ENCODE assay signal across 8 mouse cellular contexts in the genomic region with DNA sequence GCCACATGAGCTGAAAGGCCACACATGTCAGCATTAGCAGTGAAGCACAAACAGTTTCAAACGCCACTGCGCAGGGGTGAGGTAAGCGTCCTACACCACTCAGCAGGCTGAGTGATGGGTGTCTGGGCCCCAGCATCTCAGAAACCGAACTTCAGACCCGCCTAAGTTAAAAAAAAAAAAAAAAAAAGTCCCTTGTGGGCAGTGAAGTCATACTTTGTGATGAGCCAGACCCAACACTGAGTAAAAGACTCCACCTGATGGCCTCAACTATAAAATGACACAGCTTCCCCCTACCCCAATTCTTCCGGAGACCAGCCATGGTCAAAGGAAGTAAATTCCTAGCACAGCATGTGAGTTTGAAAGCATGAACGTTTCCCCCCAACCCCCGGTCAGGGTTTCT. TPM values are rescaled to one million over a fixed set of nuclear protein-coding genes. Genes with fewer than 3 reads are reported as not detected.
A peak's percentile ranks its signal among the peaks of the same experiment; 100 is the strongest.
DNase-seq lines count a peak whose midpoint lies in the region; ATAC-seq lines count a peak whose summit lies in the region.

No protein-coding gene starts in this region.

- H3K9me3 ChIP-seq in liver, embryonic 11.5 days (ENCODE audit: control insufficient read depth, low read length): no peaks in the 10 kb centered on the region
- H3K9me3 ChIP-seq in embryonic facial prominence, embryonic 14.5 days (ENCODE audit: control insufficient read depth, low read length): no peaks in the 10 kb centered on the region
- H3K9me3 ChIP-seq in limb, embryonic 11.5 days (ENCODE audit: control insufficient read depth, low read length): no peaks in the 10 kb centered on the region
- no peaks in the 10 kb centered on the region for H3K9me3 ChIP-seq in neural tube, embryonic 15.5 days (replicated peaks)

- H3K4me3 ChIP-seq in liver, embryonic 11.5 days (ENCODE audit: low read depth, low read length): peak overlapping the region; percentile 79
- peak overlapping the region; percentile 72 for H3K4me3 ChIP-seq in embryonic facial prominence, embryonic 14.5 days (ENCODE audit: low read depth, low read length)
- H3K4me3 ChIP-seq in limb, embryonic 11.5 days (ENCODE audit: low read depth, low read length): peak overlapping the region; percentile 76; the same call in 1 of the 2 replicates
- peak overlapping the region; percentile 84 for H3K4me3 ChIP-seq in neural tube, embryonic 15.5 days (replicated peaks)

- H3K36me3 ChIP-seq in liver, embryonic 11.5 days (ENCODE audit: control insufficient read depth, insufficient read depth, low read length): peaks cover 41% of the 10 kb centered on the region
- H3K36me3 ChIP-seq in embryonic facial prominence, embryonic 14.5 days (ENCODE audit: control insufficient read depth, insufficient read depth, low read length): peaks cover 51% of the 10 kb centered on the region
- H3K36me3 ChIP-seq in limb, embryonic 11.5 days (ENCODE audit: control insufficient read depth, insufficient read depth, low read length): peaks cover 22% of the 10 kb centered on the region
- H3K36me3 ChIP-seq in neural tube, embryonic 15.5 days: peaks cover 43% of the 10 kb centered on the region

- peak overlapping the region; percentile 78 for H3K27ac ChIP-seq in liver, embryonic 11.5 days (ENCODE audit: low read depth, low read length)
- no peak overlapping the region for H3K27ac ChIP-seq in embryonic facial prominence, embryonic 14.5 days (replicated peaks; ENCODE audit: low read depth, low read length)
- H3K27ac ChIP-seq in limb, embryonic 11.5 days (replicated peaks; ENCODE audit: low read depth, low read length): no peak overlapping the region
- no peak overlapping the region for H3K27ac ChIP-seq in neural tube, embryonic 15.5 days (replicated peaks)

- peak overlapping the region; percentile 67 for H3K4me2 ChIP-seq in liver, embryonic 11.5 days
- peak overlapping the region; percentile 92 for H3K4me2 ChIP-seq in embryonic facial prominence, embryonic 14.5 days (ENCODE audit: low read depth, low read length)
- H3K4me2 ChIP-seq in limb, embryonic 11.5 days (ENCODE audit: low read depth, severe bottlenecking): peak overlapping the region; percentile 94
- peak overlapping the region; percentile 83 for H3K4me2 ChIP-seq in neural tube, embryonic 15.5 days

- peaks cover 42% of the 10 kb centered on the region for H3K4me1 ChIP-seq in liver, embryonic 11.5 days (replicated peaks; ENCODE audit: control insufficient read depth, insufficient read depth, low read length)
- peaks cover 21% of the 10 kb centered on the region for H3K4me1 ChIP-seq in embryonic facial prominence, embryonic 14.5 days (ENCODE audit: control insufficient read depth, insufficient read depth, low read length)
- H3K4me1 ChIP-seq in limb, embryonic 11.5 days (ENCODE audit: control insufficient read depth, insufficient read depth, low read length): peaks cover 16% of the 10 kb centered on the region
- peaks cover 46% of the 10 kb centered on the region for H3K4me1 ChIP-seq in neural tube, embryonic 15.5 days

- H3K27me3 ChIP-seq in liver, embryonic 11.5 days (replicated peaks; ENCODE audit: control insufficient read depth, insufficient read depth, low read length): no peaks in the 10 kb centered on the region
- H3K27me3 ChIP-seq in embryonic facial prominence, embryonic 14.5 days (replicated peaks; ENCODE audit: control insufficient read depth, insufficient read depth, low read length): no peaks in the 10 kb centered on the region
- H3K27me3 ChIP-seq in limb, embryonic 11.5 days (ENCODE audit: control insufficient read depth, insufficient read depth, low read length): no peaks in the 10 kb centered on the region
- H3K27me3 ChIP-seq in neural tube, embryonic 15.5 days (replicated peaks): no peaks in the 10 kb centered on the region

- ATAC-seq in liver, embryonic 11.5 days (replicated peaks; ENCODE audit: low FRiP score): no peak
- ATAC-seq in embryonic facial prominence, embryonic 14.5 days (ENCODE audit: low read depth): no peak
- ATAC-seq in limb, embryonic 11.5 days (ENCODE audit: insufficient number of reproducible peaks, low FRiP score, low TSS enrichment, low read depth): no peak
- no peak for ATAC-seq in neural tube, embryonic 15.5 days (ENCODE audit: low FRiP score)

- no peak for DNase-seq in liver, embryonic 11.5 days (ENCODE audit: low spot score)
- DNase-seq in liver: no peak
- DNase-seq in embryonic facial prominence, embryonic 14.5 days (ENCODE audit: low spot score): no peak
- no peak for DNase-seq in limb, embryonic 11.5 days (ENCODE audit: low spot score)
- no peak for DNase-seq in thymus, postnatal 36 days
- no peak for DNase-seq in embryo, embryonic 11 days
- no peak for DNase-seq in thymus, postnatal 25 days

- H3K9ac ChIP-seq in liver, embryonic 11.5 days (ENCODE audit: low read depth, low read length): peak overlapping the region; percentile 94
- peak overlapping the region; percentile 90 for H3K9ac ChIP-seq in embryonic facial prominence, embryonic 14.5 days (ENCODE audit: low read depth, low read length)
- no peak overlapping the region for H3K9ac ChIP-seq in limb, embryonic 11.5 days (ENCODE audit: low read length)
- peak overlapping the region; percentile 88; the same call in 1 of the 2 replicates for H3K9ac ChIP-seq in neural tube, embryonic 15.5 days (replicated peaks)

- WGBS in liver, embryonic 11.5 days: 32% methylated on average over 8 of the region's 8 CpGs
- 54% methylated on average over 8 of the region's 8 CpGs for WGBS in embryonic facial prominence, embryonic 14.5 days
- 61% methylated on average over 8 of the region's 8 CpGs for WGBS in limb, embryonic 11.5 days
- 50% methylated on average over 8 of the region's 8 CpGs for WGBS in neural tube, embryonic 15.5 days

RNA-seq across cellular contexts. Expression of gene Arpc5l, which starts 2.0 kb away (rescaled TPM):
- 113 and 128 TPM in 2 replicates for polyA plus RNA-seq in liver, embryonic 11.5 days (2014; fragmentation: Nextera tagmentation; extraction: Ambion mirVana)
- 113 and 120 TPM in 2 replicates for polyA plus RNA-seq in embryonic facial prominence, embryonic 14.5 days (2014; fragmentation: Nextera tagmentation; extraction: Ambion mirVana)
- 106 and 115 TPM in 2 replicates for polyA plus RNA-seq in limb, embryonic 11.5 days (2014; fragmentation: Nextera tagmentation; extraction: Ambion mirVana)
- polyA plus RNA-seq in neural tube, embryonic 15.5 days (2015; fragmentation: Nextera tagmentation; extraction: Ambion mirVana): 146 and 156 TPM in 2 replicates

RNA-seq across cellular contexts. Expression of gene Rpl35, which starts 2.3 kb away (rescaled TPM):
- polyA plus RNA-seq in liver, embryonic 11.5 days (2014; fragmentation: Nextera tagmentation; extraction: Ambion mirVana): 1,321 and 1,382 TPM in 2 replicates
- polyA plus RNA-seq in embryonic facial prominence, embryonic 14.5 days (2014; fragmentation: Nextera tagmentation; extraction: Ambion mirVana): 1,001 and 1,064 TPM in 2 replicates
- polyA plus RNA-seq in limb, embryonic 11.5 days (2014; fragmentation: Nextera tagmentation; extraction: Ambion mirVana): 1,159 and 1,170 TPM in 2 replicates
- 636 TPM in 2 replicates for polyA plus RNA-seq in neural tube, embryonic 15.5 days (2015; fragmentation: Nextera tagmentation; extraction: Ambion mirVana)

RNA-seq across cellular contexts. Expression of gene Wdr38, which starts 5.8 kb away (rescaled TPM):
- 1.4 TPM in 2 replicates for polyA plus RNA-seq in liver, embryonic 11.5 days (2014; fragmentation: Nextera tagmentation; extraction: Ambion mirVana)
- polyA plus RNA-seq in embryonic facial prominence, embryonic 14.5 days (2014; fragmentation: Nextera tagmentation; extraction: Ambion mirVana): 0.92 and 1.4 TPM in 2 replicates
- polyA plus RNA-seq in limb, embryonic 11.5 days (2014; fragmentation: Nextera tagmentation; extraction: Ambion mirVana): 1.1 and 1.7 TPM in 2 replicates
- polyA plus RNA-seq in neural tube, embryonic 15.5 days (2015; fragmentation: Nextera tagmentation; extraction: Ambion mirVana): 1.6 and 1.8 TPM in 2 replicates
